Mouse (Mus musculus): ENCODE data around the gene Usp3. TPM values are rescaled to one million over a fixed set of nuclear protein-coding genes. Genes with fewer than 3 reads are reported as not detected.
A peak's percentile ranks its signal among the peaks of the same experiment; 100 is the strongest.

Usp3 gene
- polyA plus RNA-seq, 1 experiment, result 89.3 TPM

DNA sequence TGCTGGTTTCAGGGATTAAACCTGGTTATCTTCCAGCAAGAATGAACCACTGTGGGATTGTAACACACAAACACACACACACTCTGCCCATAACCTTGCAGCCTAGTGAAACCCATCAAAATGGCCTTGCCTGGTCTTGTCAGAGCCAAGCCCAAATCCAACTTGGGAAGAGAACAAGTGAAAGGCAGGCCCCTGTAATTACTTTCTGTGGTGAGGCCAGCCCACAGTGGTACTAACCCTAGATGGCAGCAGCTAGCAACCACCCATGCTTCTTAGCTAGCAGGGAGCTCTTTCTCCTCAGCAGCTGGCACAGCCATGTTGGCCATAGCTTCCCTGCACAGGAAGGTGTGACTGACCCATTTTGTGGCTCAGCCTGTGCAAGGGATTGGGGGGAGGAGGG lies 79.8 kb downstream of the Usp3 start:
- no peaks in the 10 kb centered on the region for H3K27me3 ChIP-seq (ENCODE audit: control insufficient read depth, insufficient read depth, low read length)
- H3K4me1 ChIP-seq (ENCODE audit: control insufficient read depth, insufficient read depth, low read length), result peaks cover 56% of the 10 kb centered on the region
- no peak overlapping the region for H3K4me3 ChIP-seq (replicated peaks; ENCODE audit: insufficient read depth, low read depth, low read length)
- H3K27ac ChIP-seq (ENCODE audit: insufficient read depth, low read length), result 0 out of 2 replicates have a peak overlapping the region, but pooled peaks have one; percentile 32
- DNase-seq, result peak; percentile 45 to 53
- TF ChIP-seq POLR2A (IDR thresholded peaks at IDR 0.05; ENCODE audit: borderline replicate concordance, insufficient read depth, low read length) (no peak), CTCF (IDR thresholded peaks at IDR 0.05; ENCODE audit: borderline replicate concordance, insufficient read depth, low read depth, low read length) (peak; percentile 19; the same call in 1 of the 2 replicates)

GRCm38 (mm10) chr9:66512351-66512671 lies 80.6 kb downstream of the Usp3 start:
- peak overlapping the region; percentile 91 for H3K27ac ChIP-seq (ENCODE audit: insufficient read depth, low read length)
- H3K27me3 ChIP-seq (ENCODE audit: control insufficient read depth, insufficient read depth, low read length), result no peaks in the 10 kb centered on the region
- peak overlapping the region; percentile 60 for H3K4me3 ChIP-seq (replicated peaks; ENCODE audit: insufficient read depth, low read depth, low read length)
- WGBS, result under 1% methylated on average over 8 of the region's 8 CpGs
- DNase-seq, result peak; percentile 84 to 86
- TF ChIP-seq POLR2A (IDR thresholded peaks at IDR 0.05; ENCODE audit: borderline replicate concordance, insufficient read depth, low read length), result peak; percentile 66; the same call in 1 of the 2 replicates
- no peak; the same call in 1 of the 2 replicates for TF ChIP-seq CTCF (IDR thresholded peaks at IDR 0.05; ENCODE audit: borderline replicate concordance, insufficient read depth, low read depth, low read length)
- H3K4me1 ChIP-seq (ENCODE audit: control insufficient read depth, insufficient read depth, low read length), result peaks cover 52% of the 10 kb centered on the region

GRCm38 (mm10) chr9:66511580-66512350 lies 81.2 kb downstream of the Usp3 start:
- Histone ChIP-seq H3K4me1 (ENCODE audit: control insufficient read depth, insufficient read depth, low read length) (peaks cover 49% of the 10 kb centered on the region), H3K27ac (ENCODE audit: insufficient read depth, low read length) (peak overlapping the region; percentile 92), H3K4me3 (replicated peaks; ENCODE audit: insufficient read depth, low read depth, low read length) (peak overlapping the region; percentile 60), H3K27me3 (ENCODE audit: control insufficient read depth, insufficient read depth, low read length) (no peaks in the 10 kb centered on the region)
- peak; percentile 95 to 98 for DNase-seq
- TF ChIP-seq POLR2A (IDR thresholded peaks at IDR 0.05; ENCODE audit: borderline replicate concordance, insufficient read depth, low read length) (peak; percentile 65), CTCF (IDR thresholded peaks at IDR 0.05; ENCODE audit: borderline replicate concordance, insufficient read depth, low read depth, low read length) (no peak)
- WGBS, result under 1% methylated on average over 78 of the region's 78 CpGs

DNA sequence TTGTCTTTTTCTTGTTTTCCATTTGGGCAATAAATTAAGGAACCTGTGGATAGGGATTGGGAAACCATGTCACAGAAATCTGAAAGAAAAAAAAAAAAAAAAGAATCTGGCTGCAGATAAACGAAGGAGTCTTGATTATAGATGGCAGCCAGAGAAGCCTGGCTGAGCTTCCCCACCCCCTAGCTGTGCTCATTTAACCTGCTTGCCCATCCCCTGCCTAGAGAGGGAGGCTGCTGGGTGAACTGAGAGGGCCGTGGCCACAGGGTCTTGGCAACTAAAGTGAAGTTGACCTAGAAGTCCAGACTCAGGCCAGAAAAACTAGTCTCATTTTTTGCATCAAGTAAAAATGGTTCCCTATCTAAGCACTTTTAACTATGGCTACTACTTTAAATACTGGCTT lies 82.0 kb downstream of the Usp3 start:
- Histone ChIP-seq H3K27me3 (ENCODE audit: control insufficient read depth, insufficient read depth, low read length) (no peaks in the 10 kb centered on the region), H3K4me1 (ENCODE audit: control insufficient read depth, insufficient read depth, low read length) (peaks cover 43% of the 10 kb centered on the region), H3K4me3 (replicated peaks; ENCODE audit: insufficient read depth, low read depth, low read length) (peak overlapping the region; percentile 48), H3K27ac (ENCODE audit: insufficient read depth, low read length) (peak overlapping the region; percentile 92; the same call in 1 of the 2 replicates)
- TF ChIP-seq CTCF (IDR thresholded peaks at IDR 0.05; ENCODE audit: borderline replicate concordance, insufficient read depth, low read depth, low read length) (no peak), POLR2A (IDR thresholded peaks at IDR 0.05; ENCODE audit: borderline replicate concordance, insufficient read depth, low read length) (no peak)
- DNase-seq, result peak; percentile 57 to 72
- 0% methylated on average over 2 of the region's 2 CpGs for WGBS

- Histone ChIP-seq H3K27me3 (ENCODE audit: control insufficient read depth, insufficient read depth, low read length) (no peaks in the 10 kb centered on the region), H3K4me3 (replicated peaks; ENCODE audit: insufficient read depth, low read depth, low read length) (no peak overlapping the region), H3K27ac (ENCODE audit: insufficient read depth, low read length) (peak overlapping the region; percentile 92), H3K4me1 (ENCODE audit: control insufficient read depth, insufficient read depth, low read length) (peaks cover 43% of the 10 kb centered on the region)
- peak; percentile 78 to 90 for DNase-seq
- TF ChIP-seq POLR2A (IDR thresholded peaks at IDR 0.05; ENCODE audit: borderline replicate concordance, insufficient read depth, low read length) (no peak), CTCF (IDR thresholded peaks at IDR 0.05; ENCODE audit: borderline replicate concordance, insufficient read depth, low read depth, low read length) (no peak)
- WGBS, result 7% methylated on average over 7 of the region's 7 CpGs
Observed at GRCm38 (mm10) chr9:66510351-66510841, 82.5 kb downstream of the Usp3 start.

DNA sequence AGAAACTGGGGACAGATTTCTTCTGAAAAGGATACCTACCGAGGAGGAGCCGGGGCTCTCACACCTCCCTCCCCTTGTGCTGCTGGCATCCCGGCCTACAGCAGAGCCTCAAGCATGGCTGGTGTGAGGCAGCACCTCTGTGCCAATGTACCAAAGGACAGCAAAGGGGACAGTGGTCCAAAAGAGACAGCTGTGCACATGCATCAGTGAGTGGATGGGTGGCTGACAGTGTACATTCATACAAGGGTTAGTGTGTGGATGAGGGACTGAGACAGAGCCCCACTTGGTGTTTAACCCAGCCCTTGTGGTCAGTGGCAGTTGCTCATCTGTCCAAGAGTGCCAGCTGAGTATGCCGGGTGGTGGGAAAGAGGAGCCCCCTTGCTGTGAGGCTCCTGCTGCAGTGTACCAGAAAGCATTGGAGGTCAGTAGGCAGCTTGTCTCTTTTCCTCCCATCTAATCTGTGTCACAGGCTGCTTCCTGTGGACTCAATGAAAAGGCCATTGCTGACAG lies 84.0 kb downstream of the Usp3 start:
- no peak overlapping the region for H3K4me3 ChIP-seq (replicated peaks; ENCODE audit: insufficient read depth, low read depth, low read length)
- H3K27me3 ChIP-seq (ENCODE audit: control insufficient read depth, insufficient read depth, low read length), result no peaks in the 10 kb centered on the region
- peak overlapping the region; percentile 81 for H3K27ac ChIP-seq (ENCODE audit: insufficient read depth, low read length)
- 6% methylated on average over 4 of the region's 4 CpGs for WGBS
- TF ChIP-seq POLR2A (IDR thresholded peaks at IDR 0.05; ENCODE audit: borderline replicate concordance, insufficient read depth, low read length), result no peak
- no peak for TF ChIP-seq CTCF (IDR thresholded peaks at IDR 0.05; ENCODE audit: borderline replicate concordance, insufficient read depth, low read depth, low read length)
- peaks cover 48% of the 10 kb centered on the region for H3K4me1 ChIP-seq (ENCODE audit: control insufficient read depth, insufficient read depth, low read length)
- peak in 1 of 2 experiments; percentile 37 for DNase-seq

- H3K4me3 ChIP-seq (replicated peaks; ENCODE audit: insufficient read depth, low read depth, low read length), result no peak overlapping the region
- peaks cover 38% of the 10 kb centered on the region for H3K4me1 ChIP-seq (ENCODE audit: control insufficient read depth, insufficient read depth, low read length)
- H3K27me3 ChIP-seq (ENCODE audit: control insufficient read depth, insufficient read depth, low read length), result no peaks in the 10 kb centered on the region
- TF ChIP-seq CTCF (IDR thresholded peaks at IDR 0.05; ENCODE audit: borderline replicate concordance, insufficient read depth, low read depth, low read length) (no peak), POLR2A (IDR thresholded peaks at IDR 0.05; ENCODE audit: borderline replicate concordance, insufficient read depth, low read length) (no peak)
- DNase-seq, result no peak
- H3K27ac ChIP-seq (ENCODE audit: insufficient read depth, low read length), result no peak overlapping the region
- 94% methylated on average over 3 of the region's 3 CpGs for WGBS
Observed at GRCm38 (mm10) chr9:66507684-66508083, 85.3 kb downstream of the Usp3 start.

GRCm38 (mm10) chr9:66506424-66506823 lies 86.5 kb downstream of the Usp3 start:
- DNase-seq, result no peak
- TF ChIP-seq POLR2A (IDR thresholded peaks at IDR 0.05; ENCODE audit: borderline replicate concordance, insufficient read depth, low read length) (no peak), CTCF (IDR thresholded peaks at IDR 0.05; ENCODE audit: borderline replicate concordance, insufficient read depth, low read depth, low read length) (no peak)

More at GRCm38 (mm10) chr9:66506424-66506823, 86.5 kb downstream of the Usp3 start:
- 0 out of 2 replicates have a peak overlapping the region, but pooled peaks have one; percentile 16 for H3K27ac ChIP-seq (ENCODE audit: insufficient read depth, low read length)
- no peaks in the 10 kb centered on the region for H3K27me3 ChIP-seq (ENCODE audit: control insufficient read depth, insufficient read depth, low read length)
- peaks cover 34% of the 10 kb centered on the region for H3K4me1 ChIP-seq (ENCODE audit: control insufficient read depth, insufficient read depth, low read length)
- no peak overlapping the region for H3K4me3 ChIP-seq (replicated peaks; ENCODE audit: insufficient read depth, low read depth, low read length)

All from cerebellum, adult 2 months (tissue).